Comparison of ENCODE assay signal across 16 mouse cellular contexts in genomic region chr7:19923797-19924196, GRCm38 (mm10). TPM values are rescaled to one million over a fixed set of nuclear protein-coding genes. Genes with fewer than 3 reads are reported as not detected.
DNase-seq lines count a peak whose midpoint lies in the region; ATAC-seq and TF ChIP-seq lines count a peak whose summit lies in the region.
"Had no signal": no experiment of that assay in that cellular context is flagged by ENCODE, and none has a peak within 500 bp of the region (broad histone marks: within the 10 kb centered on the region; RNA-seq: fewer than 3 reads in every experiment).

No protein-coding gene starts in this region.

- no peak overlapping the region; the same call in 1 of the 2 replicates for H3K9ac ChIP-seq in heart, embryonic 12.5 days
- H3K9ac ChIP-seq in midbrain, embryonic 14.5 days (replicated peaks; ENCODE audit: low read length): no peak overlapping the region
- H3K9ac ChIP-seq in midbrain, postnatal 0 days (replicated peaks; ENCODE audit: low read length, poor library complexity, severe bottlenecking): no peak overlapping the region
- H3K9ac ChIP-seq in hindbrain, embryonic 14.5 days: no peak overlapping the region
- H3K9ac ChIP-seq: limb, embryonic 12.5 days; neural tube, embryonic 13.5 days had no signal

- H3K4me2 ChIP-seq in heart, embryonic 12.5 days: peak overlapping the region; percentile 47
- H3K4me2 ChIP-seq in midbrain, embryonic 14.5 days (ENCODE audit: low read length): 0 out of 2 replicates have a peak overlapping the region, but pooled peaks have one; percentile 12
- H3K4me2 ChIP-seq in midbrain, postnatal 0 days (ENCODE audit: low read depth, low read length, poor library complexity, severe bottlenecking): no peak overlapping the region
- H3K4me2 ChIP-seq in hindbrain, embryonic 14.5 days (replicated peaks): 0 out of 2 replicates have a peak overlapping the region, but pooled peaks have one; percentile 19
- H3K4me2 ChIP-seq: limb, embryonic 12.5 days; neural tube, embryonic 13.5 days had no signal

- peaks cover 15% of the 10 kb centered on the region; the same call in 1 of the 2 replicates for H3K4me1 ChIP-seq in heart, embryonic 12.5 days (replicated peaks)
- no peaks in the 10 kb centered on the region for H3K4me1 ChIP-seq in midbrain, embryonic 14.5 days (ENCODE audit: control insufficient read depth, insufficient read depth, low read length)
- no peaks in the 10 kb centered on the region for H3K4me1 ChIP-seq in midbrain, postnatal 0 days (ENCODE audit: insufficient read depth, low read length)
- peaks cover 4% of the 10 kb centered on the region for H3K4me1 ChIP-seq in hindbrain, embryonic 14.5 days (replicated peaks; ENCODE audit: control insufficient read depth, insufficient read depth, low read length)

- H3K36me3 ChIP-seq in heart, embryonic 12.5 days: no peaks in the 10 kb centered on the region
- no peaks in the 10 kb centered on the region for H3K36me3 ChIP-seq in midbrain, embryonic 14.5 days (ENCODE audit: control insufficient read depth, insufficient read depth, low read length)
- no peaks in the 10 kb centered on the region for H3K36me3 ChIP-seq in midbrain, postnatal 0 days (ENCODE audit: insufficient read depth, low read length)
- H3K36me3 ChIP-seq in hindbrain, embryonic 14.5 days (replicated peaks; ENCODE audit: control insufficient read depth, insufficient read depth): no peaks in the 10 kb centered on the region
- H3K36me3 ChIP-seq: limb, embryonic 12.5 days; neural tube, embryonic 13.5 days had no signal

- H3K27me3 ChIP-seq in heart, embryonic 12.5 days (replicated peaks): no peaks in the 10 kb centered on the region
- no peaks in the 10 kb centered on the region for H3K27me3 ChIP-seq in midbrain, embryonic 14.5 days (ENCODE audit: control insufficient read depth, insufficient read depth, low read length)
- H3K27me3 ChIP-seq in midbrain, postnatal 0 days (ENCODE audit: insufficient read depth, low read length): no peaks in the 10 kb centered on the region
- no peaks in the 10 kb centered on the region for H3K27me3 ChIP-seq in hindbrain, embryonic 14.5 days (ENCODE audit: control insufficient read depth, insufficient read depth, low read length)
- H3K27me3 ChIP-seq: limb, embryonic 12.5 days; neural tube, embryonic 13.5 days had no signal

- no peak for DNase-seq in heart, adult 9 months (ENCODE audit: low spot score in 2 of 2)
- peak; percentile 55 for DNase-seq in midbrain, embryonic 14.5 days
- DNase-seq in midbrain, postnatal 0 days (ENCODE audit: low spot score): no peak
- no peak for DNase-seq in hindbrain, embryonic 14.5 days (ENCODE audit: low spot score)
- peak; percentile 71 for DNase-seq in thymus, postnatal 4 days
- no peak for DNase-seq in cerebellum, postnatal 25 days
- no peak for DNase-seq in right cerebral cortex, postnatal 25 days
- DNase-seq: adrenal gland, adult 8-10 months; cerebellum, adult 9-11 months; gastrocnemius, postnatal 36 days; lung, postnatal 14 days; spleen, adult 18-20 months had no signal

- TF ChIP-seq CTCF in midbrain, postnatal 0 days (IDR thresholded peaks at IDR 0.05): no peak

- 13% methylated on average over 12 of the region's 15 CpGs for WGBS in heart, embryonic 12.5 days
- WGBS in midbrain, embryonic 14.5 days: 16% methylated on average over 11 of the region's 15 CpGs
- WGBS in midbrain, postnatal 0 days: 15% methylated on average over 9 of the region's 15 CpGs
- WGBS in hindbrain, embryonic 14.5 days: 25% methylated on average over 9 of the region's 15 CpGs

- H3K4me3 ChIP-seq in heart, embryonic 12.5 days: no peak overlapping the region
- no peak overlapping the region for H3K4me3 ChIP-seq in midbrain, embryonic 14.5 days (replicated peaks; ENCODE audit: low read depth, low read length)
- no peak overlapping the region for H3K4me3 ChIP-seq in midbrain, postnatal 0 days (ENCODE audit: low read depth, low read length)
- H3K4me3 ChIP-seq in hindbrain, embryonic 14.5 days (replicated peaks; ENCODE audit: low read length): no peak overlapping the region
- H3K4me3 ChIP-seq: erythroblast, embryonic 14.5 days; limb, embryonic 12.5 days; neural tube, embryonic 13.5 days had no signal

- H3K27ac ChIP-seq in heart, embryonic 12.5 days (ENCODE audit: poor library complexity, severe bottlenecking): no peak overlapping the region
- no peak overlapping the region for H3K27ac ChIP-seq in midbrain, embryonic 14.5 days (replicated peaks; ENCODE audit: low read depth, low read length)
- H3K27ac ChIP-seq in midbrain, postnatal 0 days (ENCODE audit: low read depth, low read length): no peak overlapping the region
- no peak overlapping the region for H3K27ac ChIP-seq in hindbrain, embryonic 14.5 days
- H3K27ac ChIP-seq: limb, embryonic 12.5 days; neural tube, embryonic 13.5 days had no signal

- ATAC-seq in heart, embryonic 12.5 days (ENCODE audit: insufficient number of reproducible peaks, low FRiP score): no peak
- ATAC-seq in midbrain, embryonic 14.5 days (ENCODE audit: low FRiP score, low TSS enrichment): no peak
- ATAC-seq in midbrain, postnatal 0 days (ENCODE audit: low FRiP score): no peak
- no peak for ATAC-seq in hindbrain, embryonic 14.5 days (ENCODE audit: low FRiP score)

- H3K9me3 ChIP-seq in heart, embryonic 12.5 days (replicated peaks): no peaks in the 10 kb centered on the region
- H3K9me3 ChIP-seq in midbrain, embryonic 14.5 days (ENCODE audit: control insufficient read depth, low read length): no peaks in the 10 kb centered on the region
- H3K9me3 ChIP-seq in midbrain, postnatal 0 days (ENCODE audit: low read length): no peaks in the 10 kb centered on the region
- H3K9me3 ChIP-seq in hindbrain, embryonic 14.5 days (ENCODE audit: control insufficient read depth, low read length): no peaks in the 10 kb centered on the region
- H3K9me3 ChIP-seq: limb, embryonic 12.5 days; neural tube, embryonic 13.5 days had no signal

RNA-seq across cellular contexts. Expression of gene Pvr, which starts 2.8 kb away (rescaled TPM):
- 15.7 and 16.0 TPM in 2 replicates for polyA plus RNA-seq in heart, embryonic 12.5 days (2016; fragmentation: Nextera tagmentation; extraction: Ambion mirVana)
- polyA plus RNA-seq in midbrain, embryonic 14.5 days (2014; fragmentation: Nextera tagmentation; extraction: Ambion mirVana): 4.9 and 8.2 TPM in 2 replicates
- total RNA-seq in midbrain, postnatal 0 days (2014; rRNA removed): 11.0 and 14.7 TPM in 2 replicates
- polyA plus RNA-seq in midbrain, postnatal 0 days (2015; fragmentation: Nextera tagmentation; extraction: Ambion mirVana): 7.1 and 7.7 TPM in 2 replicates
- polyA plus RNA-seq in hindbrain, embryonic 14.5 days (2014; fragmentation: Nextera tagmentation; extraction: Ambion mirVana): 6.4 and 6.6 TPM in 2 replicates

RNA-seq across cellular contexts. Expression of gene Igsf23, which starts 26.8 kb away (rescaled TPM):
- 1.0 and 1.2 TPM in 2 replicates for polyA plus RNA-seq in heart, embryonic 12.5 days (2016; fragmentation: Nextera tagmentation; extraction: Ambion mirVana)
- polyA plus RNA-seq in midbrain, embryonic 14.5 days (2014; fragmentation: Nextera tagmentation; extraction: Ambion mirVana): not detected in 2 replicates
- not detected in 2 replicates for total RNA-seq in midbrain, postnatal 0 days (2014; rRNA removed)
- not detected in 2 replicates for polyA plus RNA-seq in midbrain, postnatal 0 days (2015; fragmentation: Nextera tagmentation; extraction: Ambion mirVana)
- not detected in 2 replicates for polyA plus RNA-seq in hindbrain, embryonic 14.5 days (2014; fragmentation: Nextera tagmentation; extraction: Ambion mirVana)
- total RNA-seq: adrenal gland, adult 8-10 months; gastrocnemius, postnatal 36 days had no signal
- polyA plus RNA-seq: erythroblast, embryonic 14.5 days; neural tube, embryonic 13.5 days had no signal

RNA-seq across cellular contexts. Expression of gene Ceacam19, which starts 36.0 kb away (rescaled TPM):
- polyA plus RNA-seq in heart, embryonic 12.5 days (2016; fragmentation: Nextera tagmentation; extraction: Ambion mirVana): not detected in 2 replicates
- not detected in 2 replicates for polyA plus RNA-seq in midbrain, embryonic 14.5 days (2014; fragmentation: Nextera tagmentation; extraction: Ambion mirVana)
- total RNA-seq in midbrain, postnatal 0 days (2014; rRNA removed): 0.38 TPM in 1 of 2 replicates, not detected in the other
- polyA plus RNA-seq in midbrain, postnatal 0 days (2015; fragmentation: Nextera tagmentation; extraction: Ambion mirVana): not detected in 2 replicates
- not detected in 2 replicates for polyA plus RNA-seq in hindbrain, embryonic 14.5 days (2014; fragmentation: Nextera tagmentation; extraction: Ambion mirVana)
- total RNA-seq: adrenal gland, adult 8-10 months; gastrocnemius, postnatal 36 days had no signal
- polyA plus RNA-seq: erythroblast, embryonic 14.5 days; limb, embryonic 12.5 days; neural tube, embryonic 13.5 days had no signal

RNA-seq across cellular contexts. Expression of gene Ceacam20, which starts 41.4 kb away (rescaled TPM):
- 0.42 TPM in 1 of 2 replicates, not detected in the other for polyA plus RNA-seq in heart, embryonic 12.5 days (2016; fragmentation: Nextera tagmentation; extraction: Ambion mirVana)
- not detected in 2 replicates for polyA plus RNA-seq in midbrain, embryonic 14.5 days (2014; fragmentation: Nextera tagmentation; extraction: Ambion mirVana)
- not detected in 2 replicates for total RNA-seq in midbrain, postnatal 0 days (2014; rRNA removed)
- not detected in 2 replicates for polyA plus RNA-seq in midbrain, postnatal 0 days (2015; fragmentation: Nextera tagmentation; extraction: Ambion mirVana)
- polyA plus RNA-seq in hindbrain, embryonic 14.5 days (2014; fragmentation: Nextera tagmentation; extraction: Ambion mirVana): not detected in 2 replicates
- total RNA-seq: adrenal gland, adult 8-10 months; gastrocnemius, postnatal 36 days had no signal
- polyA plus RNA-seq: erythroblast, embryonic 14.5 days; limb, embryonic 12.5 days; neural tube, embryonic 13.5 days had no signal

Comparison
In these comparisons a context has a peak if more than half of its experiments do, and no peak if none do; other contexts are left out.
1. DNase-seq: peak in midbrain, embryonic 14.5 days (single experiment) and thymus, postnatal 4 days (single experiment); none in heart, adult 9 months (0 of 2), midbrain, postnatal 0 days (single experiment), hindbrain, embryonic 14.5 days (single experiment), cerebellum, postnatal 25 days (0 of 2) and right cerebral cortex, postnatal 25 days (single experiment).